Mouse (Mus musculus) heart, postnatal 0 days (tissue): Measurements from ENCODE around the gene C1qtnf9. TPM values are rescaled to one million over a fixed set of nuclear protein-coding genes. Genes with fewer than 3 reads are reported as not detected.

Source experiments
- ATAC-seq: fragments of 200-750 bp; cut with Nextera tagmentation; 2 replicates; pipeline ENCODE4 v1.8.0; 2017; ENCODE audit warnings: low read depth, moderate number of reproducible peaks, moderate library complexity; ENCODE audit not compliant: insufficient read depth
- DNase-seq: peaks from one replicate; pipeline ENCODE4 v3.0.0-alpha.2; 2016; ENCODE audit warnings: low spot score
- H3K27ac ChIP-seq: fragments of 300-500 bp; sonication (generic); 2 replicates; pipeline ENCODE4 v1.5.1; 2014; ENCODE audit warnings: low read depth, mild to moderate bottlenecking
- H3K27me3 ChIP-seq: fragments of 300-500 bp; sonication (generic); 2 replicates; pipeline ENCODE4 v1.6.1; 2014; ENCODE audit warnings: low read length, mixed read lengths; ENCODE audit not compliant: control insufficient read depth, insufficient read depth
- H3K36me3 ChIP-seq: fragments of 300-500 bp; sonication (generic); replicated peaks from 2 replicates; pipeline ENCODE4 v1.6.1; 2014; ENCODE audit warnings: low read length, mixed read lengths; ENCODE audit not compliant: control insufficient read depth, insufficient read depth
- H3K4me1 ChIP-seq: fragments of 300-500 bp; sonication (generic); 2 replicates; pipeline ENCODE4 v1.6.1; 2014; ENCODE audit warnings: antibody characterized with exemption; ENCODE audit not compliant: control insufficient read depth, insufficient read depth
- H3K4me2 ChIP-seq: fragments of 300-500 bp; sonication (generic); 2 replicates; pipeline ENCODE4 v1.6.1; 2014; ENCODE audit warnings: low read depth, mild to moderate bottlenecking, low read length, moderate library complexity
- H3K4me3 ChIP-seq: fragments of 300-500 bp; sonication (generic); 2 replicates; pipeline ENCODE4 v1.5.1; 2014; ENCODE audit warnings: low read depth, low read length
- H3K9ac ChIP-seq: fragments of 300-500 bp; sonication (generic); replicated peaks from 2 replicates; pipeline ENCODE4 v1.6.1; 2014; ENCODE audit warnings: low read depth, low read length, mixed read lengths
- H3K9me3 ChIP-seq: fragments of 300-500 bp; sonication (generic); replicated peaks from 2 replicates; pipeline ENCODE4 v1.6.1; 2016; ENCODE audit warnings: low read length; ENCODE audit not compliant: control insufficient read depth
- CTCF ChIP-seq: IDR thresholded peaks from 2 replicates; pipeline ENCODE4 v1.5.1; 2016; ENCODE audit warnings: antibody characterized with exemption, control low read depth, low read depth
- EP300 ChIP-seq: IDR thresholded peaks from 2 replicates; pipeline ENCODE4 v1.6.1; 2016; ENCODE audit warnings: antibody characterized with exemption, low read depth
- WGBS: fragments of 180-500 bp; shearing (Covaris S2); extraction: QIAGEN DNeasy Blood & Tissue Kit; methylation state at CpG from one replicate; pipeline ENCODE4 v1.1.7; 2014; 5-methylcytosine and 5-hydroxymethylcytosine counted together
- polyA plus RNA-seq: library from polyadenylated mRNA; unstranded; fragments of >200 nt; fragmentation: Nextera tagmentation; extraction: Ambion mirVana; gene quantifications from 2 replicates; pipeline ENCODE4 v1.2.1, GENCODE M21; 2015
- total RNA-seq: library from RNA; depleted of rRNA; stranded (reverse); fragments of >200 nt; gene quantifications from 2 replicates; pipeline ENCODE4 v1.2.3, GENCODE M21; 2014; ENCODE audit warnings: low replicate concordance

The C1qtnf9 gene
- total and polyA plus RNA-seq, 2 experiments from 2014 or later: 2.8 to 4.6 TPM

GRCm38 (mm10) chr14:60751581-60751980 is 16.4 kb upstream of the C1qtnf9 start:
- peaks cover 5% of the 10 kb centered on the region; the same call in 1 of the 2 replicates for H3K4me1 ChIP-seq
- DNase-seq: no peak
- H3K4me3 ChIP-seq: no peak overlapping the region
- peaks cover 79% of the 10 kb centered on the region for H3K36me3 ChIP-seq
- H3K9me3 ChIP-seq: no peaks in the 10 kb centered on the region
- TF ChIP-seq CTCF (no peak), EP300 (no peak)
- no peaks in the 10 kb centered on the region for H3K27me3 ChIP-seq
- H3K27ac ChIP-seq: no peak overlapping the region
- WGBS: 89% methylated on average over 16 of the region's 16 CpGs
- ATAC-seq: no peak
- no peak overlapping the region for H3K4me2 ChIP-seq
- H3K9ac ChIP-seq: no peak overlapping the region

GRCm38 (mm10) chr14:60752892-60753800 is 14.8 kb upstream of the C1qtnf9 start:
- Histone ChIP-seq H3K27ac (peak overlapping the region; percentile 60; the same call in 1 of the 2 replicates), H3K4me1 (peaks cover 5% of the 10 kb centered on the region; the same call in 1 of the 2 replicates), H3K36me3 (peaks cover 79% of the 10 kb centered on the region), H3K4me3 (no peak overlapping the region), H3K9ac (no peak overlapping the region; the same call in 1 of the 2 replicates), H3K4me2 (no peak overlapping the region), H3K27me3 (no peaks in the 10 kb centered on the region), H3K9me3 (no peaks in the 10 kb centered on the region)
- DNase-seq (peak; percentile 19), ATAC-seq (no peak; the same call in 1 of the 2 replicates)
- WGBS: 78% methylated on average over 14 of the region's 14 CpGs
- TF ChIP-seq EP300 (no peak), CTCF (no peak)

- no peak overlapping the region for H3K4me2 ChIP-seq
- WGBS: 94% methylated on average over 10 of the region's 10 CpGs
- no peak overlapping the region for H3K9ac ChIP-seq
- peaks cover 80% of the 10 kb centered on the region for H3K36me3 ChIP-seq
- H3K27ac ChIP-seq: no peak overlapping the region
- TF ChIP-seq CTCF: no peak
- TF ChIP-seq EP300: no peak
- H3K9me3 ChIP-seq: no peaks in the 10 kb centered on the region
- H3K4me3 ChIP-seq: no peak overlapping the region
- no peaks in the 10 kb centered on the region for H3K27me3 ChIP-seq
- ATAC-seq (no peak), DNase-seq (no peak)
- H3K4me1 ChIP-seq: peaks cover 5% of the 10 kb centered on the region; the same call in 1 of the 2 replicates
Observed at GRCm38 (mm10) chr14:60753801-60754126, 14.2 kb upstream of the C1qtnf9 start.

- peaks cover 82% of the 10 kb centered on the region for H3K36me3 ChIP-seq
- peaks cover 5% of the 10 kb centered on the region; the same call in 1 of the 2 replicates for H3K4me1 ChIP-seq
- H3K27ac ChIP-seq: no peak overlapping the region
- TF ChIP-seq EP300 (no peak), CTCF (no peak)
- ATAC-seq (no peak), DNase-seq (no peak)
- no peak overlapping the region for H3K4me3 ChIP-seq
- H3K27me3 ChIP-seq: no peaks in the 10 kb centered on the region
- no peaks in the 10 kb centered on the region for H3K9me3 ChIP-seq
- H3K4me2 ChIP-seq: no peak overlapping the region
- WGBS: 95% methylated on average over 5 of the region's 5 CpGs
- H3K9ac ChIP-seq: no peak overlapping the region
Observed at GRCm38 (mm10) chr14:60754656-60755055, 13.3 kb upstream of the C1qtnf9 start.

- WGBS: 81% methylated on average over 15 of the region's 15 CpGs
- no peak for ATAC-seq
- no peaks in the 10 kb centered on the region for H3K27me3 ChIP-seq
- no peak for DNase-seq
- TF ChIP-seq CTCF: no peak
- no peak overlapping the region for H3K27ac ChIP-seq
- no peak overlapping the region for H3K4me3 ChIP-seq
- H3K4me1 ChIP-seq: no peaks in the 10 kb centered on the region
- H3K4me2 ChIP-seq: no peak overlapping the region
- H3K9me3 ChIP-seq: no peaks in the 10 kb centered on the region
- H3K9ac ChIP-seq: no peak overlapping the region
- peaks cover 90% of the 10 kb centered on the region for H3K36me3 ChIP-seq
Observed at GRCm38 (mm10) chr14:60756271-60756670, 11.7 kb upstream of the C1qtnf9 start.
